Mouse (Mus musculus): ENCODE measurements around the gene Lipi. TPM values are rescaled to one million over a fixed set of nuclear protein-coding genes. Genes with fewer than 3 reads are reported as not detected.

Gene Lipi
- not detected in 2 replicates for polyA plus RNA-seq (2014; fragmentation: Nextera tagmentation; extraction: Ambion mirVana)

GRCm38 (mm10) chr16:75585961-75586360, at the start of gene Lipi:
Lipi (minus strand) TSS chr16:75586061.
- ATAC-seq (ENCODE audit: insufficient number of reproducible peaks, low FRiP score, low TSS enrichment, low read depth), result no peak
- no peak for DNase-seq (ENCODE audit: low spot score)
- WGBS, result 75% methylated on average over 7 of the region's 7 CpGs

GRCm38 (mm10) chr16:75627862-75628261, 42.0 kb upstream of the Lipi start:
- Histone ChIP-seq H3K36me3 (ENCODE audit: control insufficient read depth, insufficient read depth, low read length) (no peaks in the 10 kb centered on the region), H3K4me2 (ENCODE audit: low read depth, severe bottlenecking) (no peak overlapping the region), H3K9me3 (ENCODE audit: control insufficient read depth, low read length) (no peaks in the 10 kb centered on the region), H3K9ac (ENCODE audit: low read length) (no peak overlapping the region), H3K27me3 (ENCODE audit: control insufficient read depth, insufficient read depth, low read length) (no peaks in the 10 kb centered on the region), H3K4me3 (ENCODE audit: low read depth, low read length) (no peak overlapping the region), H3K4me1 (ENCODE audit: control insufficient read depth, insufficient read depth, low read length) (no peaks in the 10 kb centered on the region), H3K27ac (replicated peaks; ENCODE audit: low read depth, low read length) (no peak overlapping the region)
- ATAC-seq (ENCODE audit: insufficient number of reproducible peaks, low FRiP score, low TSS enrichment, low read depth) (no peak), DNase-seq (ENCODE audit: low spot score) (no peak)
- WGBS, result 94% methylated on average over 2 of the region's 2 CpGs

More at GRCm38 (mm10) chr16:75585961-75586360, at the start of gene Lipi:
- Histone ChIP-seq H3K9me3 (ENCODE audit: control insufficient read depth, low read length) (no peaks in the 10 kb centered on the region), H3K4me2 (ENCODE audit: low read depth, severe bottlenecking) (no peak within 1 kb of the TSS), H3K27ac (replicated peaks; ENCODE audit: low read depth, low read length) (no peak within 1 kb of the TSS), H3K36me3 (ENCODE audit: control insufficient read depth, insufficient read depth, low read length) (no peaks in the 10 kb centered on the region), H3K9ac (ENCODE audit: low read length) (no peak within 1 kb of the TSS), H3K4me1 (ENCODE audit: control insufficient read depth, insufficient read depth, low read length) (no peaks in the 10 kb centered on the region), H3K4me3 (ENCODE audit: low read depth, low read length) (no peak within 1 kb of the TSS), H3K27me3 (ENCODE audit: control insufficient read depth, insufficient read depth, low read length) (no peaks in the 10 kb centered on the region)

- ATAC-seq (ENCODE audit: insufficient number of reproducible peaks, low FRiP score, low TSS enrichment, low read depth) (peak; percentile 40; the same call in 1 of the 2 replicates), DNase-seq (ENCODE audit: low spot score) (peak; percentile 49)
- no peaks in the 10 kb centered on the region for H3K36me3 ChIP-seq (ENCODE audit: control insufficient read depth, insufficient read depth, low read length)
- H3K4me3 ChIP-seq (ENCODE audit: low read depth, low read length), result no peak overlapping the region
- H3K9ac ChIP-seq (ENCODE audit: low read length), result no peak overlapping the region
- no peak overlapping the region for H3K27ac ChIP-seq (replicated peaks; ENCODE audit: low read depth, low read length)
- H3K27me3 ChIP-seq (ENCODE audit: control insufficient read depth, insufficient read depth, low read length), result no peaks in the 10 kb centered on the region
- H3K4me1 ChIP-seq (ENCODE audit: control insufficient read depth, insufficient read depth, low read length), result no peaks in the 10 kb centered on the region
- H3K4me2 ChIP-seq (ENCODE audit: low read depth, severe bottlenecking), result no peak overlapping the region
- 83% methylated on average over 2 of the region's 2 CpGs for WGBS
- H3K9me3 ChIP-seq (ENCODE audit: control insufficient read depth, low read length), result no peaks in the 10 kb centered on the region
These were observed 31.9 kb upstream of the Lipi start for GRCm38 (mm10) chr16:75617651-75618349.

GRCm38 (mm10) chr16:75612561-75612960, 26.7 kb upstream of the Lipi start:
- Histone ChIP-seq H3K27me3 (ENCODE audit: control insufficient read depth, insufficient read depth, low read length) (no peaks in the 10 kb centered on the region), H3K4me3 (ENCODE audit: low read depth, low read length) (no peak overlapping the region), H3K9me3 (ENCODE audit: control insufficient read depth, low read length) (no peaks in the 10 kb centered on the region), H3K36me3 (ENCODE audit: control insufficient read depth, insufficient read depth, low read length) (no peaks in the 10 kb centered on the region), H3K4me1 (ENCODE audit: control insufficient read depth, insufficient read depth, low read length) (no peaks in the 10 kb centered on the region), H3K4me2 (ENCODE audit: low read depth, severe bottlenecking) (no peak overlapping the region), H3K9ac (ENCODE audit: low read length) (no peak overlapping the region), H3K27ac (replicated peaks; ENCODE audit: low read depth, low read length) (no peak overlapping the region)
- no peak for ATAC-seq (ENCODE audit: insufficient number of reproducible peaks, low FRiP score, low TSS enrichment, low read depth)
- no peak for DNase-seq (ENCODE audit: low spot score)

- H3K9ac ChIP-seq (ENCODE audit: low read length), result no peak overlapping the region
- ATAC-seq (ENCODE audit: insufficient number of reproducible peaks, low FRiP score, low TSS enrichment, low read depth) (no peak), DNase-seq (ENCODE audit: low spot score) (no peak)
- no peaks in the 10 kb centered on the region for H3K27me3 ChIP-seq (ENCODE audit: control insufficient read depth, insufficient read depth, low read length)
- H3K27ac ChIP-seq (replicated peaks; ENCODE audit: low read depth, low read length), result no peak overlapping the region
- no peaks in the 10 kb centered on the region for H3K9me3 ChIP-seq (ENCODE audit: control insufficient read depth, low read length)
- no peaks in the 10 kb centered on the region for H3K36me3 ChIP-seq (ENCODE audit: control insufficient read depth, insufficient read depth, low read length)
- H3K4me3 ChIP-seq (ENCODE audit: low read depth, low read length), result no peak overlapping the region
- 75% methylated on average over 1 of the region's 1 CpGs for WGBS
- H3K4me2 ChIP-seq (ENCODE audit: low read depth, severe bottlenecking), result no peak overlapping the region
- no peaks in the 10 kb centered on the region for H3K4me1 ChIP-seq (ENCODE audit: control insufficient read depth, insufficient read depth, low read length)
These were observed 20.6 kb upstream of the Lipi start for GRCm38 (mm10) chr16:75606415-75606814.

- Histone ChIP-seq H3K9ac (ENCODE audit: low read length) (no peak overlapping the region), H3K27me3 (ENCODE audit: control insufficient read depth, insufficient read depth, low read length) (no peaks in the 10 kb centered on the region), H3K4me2 (ENCODE audit: low read depth, severe bottlenecking) (peak overlapping the region; percentile 88), H3K27ac (replicated peaks; ENCODE audit: low read depth, low read length) (no peak overlapping the region), H3K9me3 (ENCODE audit: control insufficient read depth, low read length) (no peaks in the 10 kb centered on the region), H3K4me3 (ENCODE audit: low read depth, low read length) (peak overlapping the region; percentile 70), H3K4me1 (ENCODE audit: control insufficient read depth, insufficient read depth, low read length) (no peaks in the 10 kb centered on the region), H3K36me3 (ENCODE audit: control insufficient read depth, insufficient read depth, low read length) (no peaks in the 10 kb centered on the region)
- 19% methylated on average over 15 of the region's 15 CpGs for WGBS
- no peak for ATAC-seq (ENCODE audit: insufficient number of reproducible peaks, low FRiP score, low TSS enrichment, low read depth)
- no peak for DNase-seq (ENCODE audit: low spot score)
These were observed 7.8 kb upstream of the Lipi start for GRCm38 (mm10) chr16:75593501-75594183.

GRCm38 (mm10) chr16:75592671-75593500, 7.0 kb upstream of the Lipi start, which contains the start of gene Rbm11:
Rbm11 (plus strand) TSS chr16:75592844.
- H3K9ac ChIP-seq (ENCODE audit: low read length), result peak within 1 kb of the TSS; percentile 41; the same call in 1 of the 2 replicates
- no peaks in the 10 kb centered on the region for H3K9me3 ChIP-seq (ENCODE audit: control insufficient read depth, low read length)
- H3K27ac ChIP-seq (replicated peaks; ENCODE audit: low read depth, low read length), result no peak within 1 kb of the TSS
- no peaks in the 10 kb centered on the region for H3K27me3 ChIP-seq (ENCODE audit: control insufficient read depth, insufficient read depth, low read length)
- WGBS, result under 1% methylated on average over 52 of the region's 55 CpGs
- ATAC-seq (ENCODE audit: insufficient number of reproducible peaks, low FRiP score, low TSS enrichment, low read depth), result peak; percentile 95
- peak within 1 kb of the TSS; percentile 70 for H3K4me3 ChIP-seq (ENCODE audit: low read depth, low read length)
- peak within 1 kb of the TSS; percentile 88 for H3K4me2 ChIP-seq (ENCODE audit: low read depth, severe bottlenecking)
- DNase-seq (ENCODE audit: low spot score), result peak; percentile 83
- no peaks in the 10 kb centered on the region for H3K36me3 ChIP-seq (ENCODE audit: control insufficient read depth, insufficient read depth, low read length)
- H3K4me1 ChIP-seq (ENCODE audit: control insufficient read depth, insufficient read depth, low read length), result no peaks in the 10 kb centered on the region

GRCm38 (mm10) chr16:75586466-75586865, 605 bp upstream of the Lipi start:
- H3K9ac ChIP-seq (ENCODE audit: low read length), result no peak overlapping the region
- H3K4me2 ChIP-seq (ENCODE audit: low read depth, severe bottlenecking), result no peak overlapping the region
- no peaks in the 10 kb centered on the region for H3K9me3 ChIP-seq (ENCODE audit: control insufficient read depth, low read length)
- no peak for DNase-seq (ENCODE audit: low spot score)
- H3K36me3 ChIP-seq (ENCODE audit: control insufficient read depth, insufficient read depth, low read length), result no peaks in the 10 kb centered on the region
- H3K27ac ChIP-seq (replicated peaks; ENCODE audit: low read depth, low read length), result no peak overlapping the region
- no peaks in the 10 kb centered on the region for H3K27me3 ChIP-seq (ENCODE audit: control insufficient read depth, insufficient read depth, low read length)
- no peak overlapping the region for H3K4me3 ChIP-seq (ENCODE audit: low read depth, low read length)
- H3K4me1 ChIP-seq (ENCODE audit: control insufficient read depth, insufficient read depth, low read length), result no peaks in the 10 kb centered on the region
- ATAC-seq (ENCODE audit: insufficient number of reproducible peaks, low FRiP score, low TSS enrichment, low read depth), result no peak
- 30% methylated on average over 3 of the region's 3 CpGs for WGBS

Data from limb, embryonic 11.5 days (tissue).